Mouse (Mus musculus): ENCODE data around the gene Misp.

Misp gene

GRCm38 (mm10) chr10:79877757-79878156, 57.0 kb downstream of the Misp start:
- no peak for DNase-seq

GRCm38 (mm10) chr10:79879527-79879926, 58.7 kb downstream of the Misp start:
- DNase-seq = no peak

Measured in cerebellum, adult 9-11 months (tissue).